Mouse (Mus musculus): ENCODE measurements around the gene Fmnl1. TPM values are rescaled to one million over a fixed set of nuclear protein-coding genes. Genes with fewer than 3 reads are reported as not detected.

The Fmnl1 gene
- polyA plus RNA-seq, 1 experiment, result 15.6 TPM

GRCm38 (mm10) chr11:103160738-103161137, 10.2 kb upstream of the Fmnl1 start:
- Histone ChIP-seq H3ac (ENCODE audit: control insufficient read depth, insufficient read length) (no peak overlapping the region), H3K27me3 (ENCODE audit: control insufficient read depth, insufficient read depth, insufficient read length) (no peaks in the 10 kb centered on the region), H3K4me2 (ENCODE audit: low read depth) (no peak overlapping the region), H3K36me3 (ENCODE audit: control insufficient read depth, insufficient read depth) (no peaks in the 10 kb centered on the region), H3K4me3 (no peak overlapping the region), H3K79me2 (ENCODE audit: control insufficient read depth, insufficient read depth) (no peaks in the 10 kb centered on the region)
- TF ChIP-seq POLR2AphosphoS2 (IDR thresholded peaks at IDR 0.05; ENCODE audit: insufficient read length, low read depth), result no peak
- no peak for TF ChIP-seq MAX (IDR thresholded peaks at IDR 0.05; ENCODE audit: low read depth)
- TF ChIP-seq USF1 (IDR thresholded peaks at IDR 0.05; ENCODE audit: low read depth), result no peak
- TF ChIP-seq REST (IDR thresholded peaks at IDR 0.05; ENCODE audit: insufficient read depth, insufficient read length), result no peak
- TF ChIP-seq MYOD1 (IDR thresholded peaks at IDR 0.05; ENCODE audit: control insufficient read depth in 1 of 3, insufficient read length in 2 of 3, low read depth in 2 of 3), result no peak
- no peak for TF ChIP-seq E2F4 (IDR thresholded peaks at IDR 0.05; ENCODE audit: insufficient read depth)
- TF ChIP-seq TCF3 (IDR thresholded peaks at IDR 0.05; ENCODE audit: insufficient read length, low read depth), result no peak
- no peak for TF ChIP-seq POLR2A (IDR thresholded peaks at IDR 0.05; ENCODE audit: insufficient read length, low read depth)
- no peak for TF ChIP-seq SRF (IDR thresholded peaks at IDR 0.05; ENCODE audit: control insufficient read depth, insufficient read length, low read depth)
- no peak for TF ChIP-seq MYOG (IDR thresholded peaks at IDR 0.05; ENCODE audit: control insufficient read depth in 1 of 3, insufficient read depth in 1 of 3, insufficient read length in 2 of 3, low read depth in 2 of 3)
- no peak for TF ChIP-seq CEBPB (IDR thresholded peaks at IDR 0.05; ENCODE audit: insufficient read depth, poor library complexity, severe bottlenecking)
- no peak for TF ChIP-seq TCF12 (IDR thresholded peaks at IDR 0.05; ENCODE audit: insufficient read depth, poor library complexity, severe bottlenecking)

GRCm38 (mm10) chr11:103161449-103161848, 9.5 kb upstream of the Fmnl1 start:
- H3K27me3 ChIP-seq (ENCODE audit: control insufficient read depth, insufficient read depth, insufficient read length), result no peaks in the 10 kb centered on the region
- TF ChIP-seq TCF12 (IDR thresholded peaks at IDR 0.05; ENCODE audit: insufficient read depth, poor library complexity, severe bottlenecking), result no peak
- TF ChIP-seq CEBPB (IDR thresholded peaks at IDR 0.05; ENCODE audit: insufficient read depth, poor library complexity, severe bottlenecking), result no peak
- no peak for TF ChIP-seq E2F4 (IDR thresholded peaks at IDR 0.05; ENCODE audit: insufficient read depth)
- TF ChIP-seq MAX (IDR thresholded peaks at IDR 0.05; ENCODE audit: low read depth), result no peak
- no peak for TF ChIP-seq MYOD1 (IDR thresholded peaks at IDR 0.05; ENCODE audit: control insufficient read depth in 1 of 3, insufficient read length in 2 of 3, low read depth in 2 of 3)
- TF ChIP-seq SRF (IDR thresholded peaks at IDR 0.05; ENCODE audit: control insufficient read depth, insufficient read length, low read depth), result no peak
- TF ChIP-seq REST (IDR thresholded peaks at IDR 0.05; ENCODE audit: insufficient read depth, insufficient read length), result no peak
- TF ChIP-seq MYOG (IDR thresholded peaks at IDR 0.05; ENCODE audit: control insufficient read depth in 1 of 3, insufficient read depth in 1 of 3, insufficient read length in 2 of 3, low read depth in 2 of 3), result no peak
- TF ChIP-seq TCF3 (IDR thresholded peaks at IDR 0.05; ENCODE audit: insufficient read length, low read depth), result no peak
- TF ChIP-seq POLR2AphosphoS2 (IDR thresholded peaks at IDR 0.05; ENCODE audit: insufficient read length, low read depth), result no peak
- TF ChIP-seq POLR2A (IDR thresholded peaks at IDR 0.05; ENCODE audit: insufficient read length, low read depth), result no peak
- TF ChIP-seq USF1 (IDR thresholded peaks at IDR 0.05; ENCODE audit: low read depth), result no peak
- H3K4me3 ChIP-seq, result no peak overlapping the region
- H3K36me3 ChIP-seq (ENCODE audit: control insufficient read depth, insufficient read depth), result no peaks in the 10 kb centered on the region
- no peak overlapping the region for H3ac ChIP-seq (ENCODE audit: control insufficient read depth, insufficient read length)
- no peak overlapping the region for H3K4me2 ChIP-seq (ENCODE audit: low read depth)
- no peaks in the 10 kb centered on the region for H3K79me2 ChIP-seq (ENCODE audit: control insufficient read depth, insufficient read depth)

- Histone ChIP-seq H3K27me3 (ENCODE audit: control insufficient read depth, insufficient read depth, insufficient read length) (no peaks in the 10 kb centered on the region), H3K36me3 (ENCODE audit: control insufficient read depth, insufficient read depth) (no peaks in the 10 kb centered on the region), H3K79me2 (ENCODE audit: control insufficient read depth, insufficient read depth) (no peaks in the 10 kb centered on the region), H3K4me3 (no peak overlapping the region), H3ac (ENCODE audit: control insufficient read depth, insufficient read length) (no peak overlapping the region), H3K4me2 (ENCODE audit: low read depth) (no peak overlapping the region)
- TF ChIP-seq MYOD1 (IDR thresholded peaks at IDR 0.05; ENCODE audit: control insufficient read depth in 1 of 3, insufficient read length in 2 of 3, low read depth in 2 of 3) (no peak), POLR2A (IDR thresholded peaks at IDR 0.05; ENCODE audit: insufficient read length, low read depth) (no peak), E2F4 (IDR thresholded peaks at IDR 0.05; ENCODE audit: insufficient read depth) (no peak), TCF3 (IDR thresholded peaks at IDR 0.05; ENCODE audit: insufficient read length, low read depth) (no peak), USF1 (IDR thresholded peaks at IDR 0.05; ENCODE audit: low read depth) (no peak), MYOG (IDR thresholded peaks at IDR 0.05; ENCODE audit: control insufficient read depth in 1 of 3, insufficient read depth in 1 of 3, insufficient read length in 2 of 3, low read depth in 2 of 3) (no peak), CEBPB (IDR thresholded peaks at IDR 0.05; ENCODE audit: insufficient read depth, poor library complexity, severe bottlenecking) (no peak), REST (IDR thresholded peaks at IDR 0.05; ENCODE audit: insufficient read depth, insufficient read length) (no peak), MAX (IDR thresholded peaks at IDR 0.05; ENCODE audit: low read depth) (no peak), TCF12 (IDR thresholded peaks at IDR 0.05; ENCODE audit: insufficient read depth, poor library complexity, severe bottlenecking) (no peak), SRF (IDR thresholded peaks at IDR 0.05; ENCODE audit: control insufficient read depth, insufficient read length, low read depth) (no peak), POLR2AphosphoS2 (IDR thresholded peaks at IDR 0.05; ENCODE audit: insufficient read length, low read depth) (no peak)
Measured at GRCm38 (mm10) chr11:103162132-103162531, 8.8 kb upstream of the Fmnl1 start.

GRCm38 (mm10) chr11:103164391-103164790, 6.5 kb upstream of the Fmnl1 start:
- TF ChIP-seq SRF (IDR thresholded peaks at IDR 0.05; ENCODE audit: control insufficient read depth, insufficient read length, low read depth) (no peak), POLR2A (IDR thresholded peaks at IDR 0.05; ENCODE audit: insufficient read length, low read depth) (no peak), USF1 (IDR thresholded peaks at IDR 0.05; ENCODE audit: low read depth) (no peak), POLR2AphosphoS2 (IDR thresholded peaks at IDR 0.05; ENCODE audit: insufficient read length, low read depth) (no peak), MYOG (IDR thresholded peaks at IDR 0.05; ENCODE audit: control insufficient read depth in 1 of 3, insufficient read depth in 1 of 3, insufficient read length in 2 of 3, low read depth in 2 of 3) (no peak), TCF3 (IDR thresholded peaks at IDR 0.05; ENCODE audit: insufficient read length, low read depth) (no peak), MAX (IDR thresholded peaks at IDR 0.05; ENCODE audit: low read depth) (no peak), E2F4 (IDR thresholded peaks at IDR 0.05; ENCODE audit: insufficient read depth) (no peak), MYOD1 (IDR thresholded peaks at IDR 0.05; ENCODE audit: control insufficient read depth in 1 of 3, insufficient read length in 2 of 3, low read depth in 2 of 3) (no peak), TCF12 (IDR thresholded peaks at IDR 0.05; ENCODE audit: insufficient read depth, poor library complexity, severe bottlenecking) (no peak), CEBPB (IDR thresholded peaks at IDR 0.05; ENCODE audit: insufficient read depth, poor library complexity, severe bottlenecking) (no peak), REST (IDR thresholded peaks at IDR 0.05; ENCODE audit: insufficient read depth, insufficient read length) (no peak)
- H3K27me3 ChIP-seq (ENCODE audit: control insufficient read depth, insufficient read depth, insufficient read length), result no peaks in the 10 kb centered on the region
- no peak overlapping the region for H3K4me2 ChIP-seq (ENCODE audit: low read depth)
- H3K4me3 ChIP-seq, result no peak overlapping the region
- no peaks in the 10 kb centered on the region for H3K36me3 ChIP-seq (ENCODE audit: control insufficient read depth, insufficient read depth)
- H3ac ChIP-seq (ENCODE audit: control insufficient read depth, insufficient read length), result no peak overlapping the region
- H3K79me2 ChIP-seq (ENCODE audit: control insufficient read depth, insufficient read depth), result no peaks in the 10 kb centered on the region

Data from myocyte (in vitro differentiated cells).